Mouse (Mus musculus) megakaryocyte, adult 5-6 weeks (primary cell): ENCODE measurements around the gene Hnrnpf. TPM values are rescaled to one million over a fixed set of nuclear protein-coding genes. Genes with fewer than 3 reads are reported as not detected.

ENCODE experiments used
- ATAC-seq: 2 replicates; pipeline ENCODE4 v1.8.0; 2016; ENCODE audit warnings: mild to moderate bottlenecking, inconsistent platforms; ENCODE audit not compliant: poor library complexity, severe bottlenecking
- total RNA-seq, 2 experiments: library from RNA; stranded (forward) in 1 of 2; stranded (reverse) in 1 of 2; fragments of 153-499, 151-499 nt in 1 of 2; fragments of 221-1000, 200-1000 nt in 1 of 2; gene quantifications; 2 replicates each; pipeline versions ENCODE4 v1.2.3 to v1.2.4; 2015 to 2017

The Hnrnpf gene
- total RNA-seq, 2 experiments from 2014 or later = 668 to 1,238 TPM

- ATAC-seq = peak; percentile 53
Measured at GRCm38 (mm10) chr6:117920659-117921640, 20.8 kb downstream of the Hnrnpf start.

GRCm38 (mm10) chr6:117922041-117922440 lies 21.9 kb downstream of the Hnrnpf start:
- no peak for ATAC-seq

- peak; percentile 52 for ATAC-seq
Measured at GRCm38 (mm10) chr6:117926871-117927491, 26.9 kb downstream of the Hnrnpf start.

- ATAC-seq = no peak
Measured at GRCm38 (mm10) chr6:117927955-117928354, 27.8 kb downstream of the Hnrnpf start.

- ATAC-seq = no peak
Measured at GRCm38 (mm10) chr6:117928746-117929145, 28.6 kb downstream of the Hnrnpf start.

GRCm38 (mm10) chr6:117929945-117930655 lies 30.0 kb downstream of the Hnrnpf start:
- no peak for ATAC-seq

GRCm38 (mm10) chr6:117932325-117933051 lies 32.4 kb downstream of the Hnrnpf start:
- peak; percentile 41 for ATAC-seq

- ATAC-seq = no peak
Measured at GRCm38 (mm10) chr6:117934301-117934700, 34.2 kb downstream of the Hnrnpf start.

- ATAC-seq = peak; percentile 82
Measured at GRCm38 (mm10) chr6:117935681-117936612, 35.8 kb downstream of the Hnrnpf start.

- ATAC-seq = no peak
Measured at GRCm38 (mm10) chr6:117937222-117937932, 37.3 kb downstream of the Hnrnpf start, which contains the start of gene Fxyd4. Fxyd4 (minus strand) TSS chr6:117937692.

- no peak for ATAC-seq
Measured at GRCm38 (mm10) chr6:117938951-117939350, 38.8 kb downstream of the Hnrnpf start.

- ATAC-seq = no peak
Measured at GRCm38 (mm10) chr6:117942769-117943168, 42.6 kb downstream of the Hnrnpf start.

- ATAC-seq = no peak
Measured at GRCm38 (mm10) chr6:117943899-117944298, 43.8 kb downstream of the Hnrnpf start.

GRCm38 (mm10) chr6:117952330-117952729 lies 52.2 kb downstream of the Hnrnpf start:
- peak; percentile 56 for ATAC-seq

GRCm38 (mm10) chr6:117956161-117956560 lies 56.0 kb downstream of the Hnrnpf start:
- no peak for ATAC-seq

- ATAC-seq = no peak
Measured at GRCm38 (mm10) chr6:117956851-117957501, 56.9 kb downstream of the Hnrnpf start.

- no peak for ATAC-seq
Measured at GRCm38 (mm10) chr6:117963201-117963600, 63.1 kb downstream of the Hnrnpf start.

- ATAC-seq = peak; percentile 18; the same call in 1 of the 2 replicates
Measured at GRCm38 (mm10) chr6:117966729-117967128, 66.6 kb downstream of the Hnrnpf start.
